Mouse (Mus musculus): ENCODE measurements at regions not wholly inside any gene's neighbourhood (a gene's known extent, or its start where the extent isn't known, plus 50 kb on each side); places are given as distances from the start of the nearest gene placed in this dataset.

DNA sequence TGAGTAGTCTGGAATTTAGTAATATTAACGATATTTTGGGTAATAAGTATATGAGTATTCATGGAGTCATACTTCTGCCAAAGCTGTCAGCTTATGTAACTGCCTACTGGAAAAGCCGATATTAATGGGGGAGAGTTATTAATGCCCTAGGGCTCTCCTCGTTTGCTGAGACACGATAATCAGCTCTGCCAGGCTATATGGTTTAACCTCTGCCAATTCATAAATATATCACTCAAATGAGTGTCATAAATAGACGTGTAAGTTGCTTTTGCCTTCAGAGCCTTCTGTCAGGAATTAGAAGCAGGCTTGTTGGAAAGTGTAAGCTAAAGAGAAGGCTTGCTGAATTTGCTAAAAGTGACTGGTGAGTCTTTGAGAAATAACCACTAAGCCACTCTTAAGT lies 188.4 kb upstream of the 1700003H04Rik start:
- no peak for TF ChIP-seq CTCF (IDR thresholded peaks at IDR 0.05; ENCODE audit: control insufficient read depth, insufficient read depth, insufficient read length)
- no peak for TF ChIP-seq MYOD1 (IDR thresholded peaks at IDR 0.05; ENCODE audit: control insufficient read depth, insufficient read length, low read depth)
- TF ChIP-seq USF1 (IDR thresholded peaks at IDR 0.05; ENCODE audit: low read depth), result no peak
- no peak for TF ChIP-seq MYOG (IDR thresholded peaks at IDR 0.05; ENCODE audit: control insufficient read depth, extremely low read depth, insufficient read length)
- TF ChIP-seq FOSL1 (IDR thresholded peaks at IDR 0.05; ENCODE audit: insufficient read depth, low read length, poor library complexity, severe bottlenecking), result no peak

Data from C2C12 (cell line).